Mouse (Mus musculus): ENCODE data around the gene Smyd3.

Smyd3 gene

GRCm38 (mm10) chr1:179032947-179033346 is 484.9 kb downstream of the Smyd3 start:
- DNase-seq (ENCODE audit: low read depth, low spot score), result no peak

GRCm38 (mm10) chr1:179031581-179031980 is 486.3 kb downstream of the Smyd3 start:
- peak; percentile 55 for DNase-seq (ENCODE audit: low read depth, low spot score)

GRCm38 (mm10) chr1:179026614-179027013 is 491.2 kb downstream of the Smyd3 start:
- peak; percentile 87 for DNase-seq (ENCODE audit: low read depth, low spot score)

GRCm38 (mm10) chr1:179025169-179025568 is 492.7 kb downstream of the Smyd3 start:
- DNase-seq (ENCODE audit: low read depth, low spot score), result no peak

GRCm38 (mm10) chr1:179023486-179023885 is 494.4 kb downstream of the Smyd3 start:
- DNase-seq (ENCODE audit: low read depth, low spot score), result no peak

- no peak for DNase-seq (ENCODE audit: low read depth, low spot score)
Observed at GRCm38 (mm10) chr1:179017428-179017827, 500.4 kb downstream of the Smyd3 start.

GRCm38 (mm10) chr1:179013021-179013420 is 504.8 kb downstream of the Smyd3 start:
- DNase-seq (ENCODE audit: low read depth, low spot score), result no peak

- DNase-seq (ENCODE audit: low read depth, low spot score), result peak; percentile 99
Observed at GRCm38 (mm10) chr1:179012273-179012672, 505.6 kb downstream of the Smyd3 start.

- peak; percentile 65 for DNase-seq (ENCODE audit: low read depth, low spot score)
Observed at GRCm38 (mm10) chr1:179010756-179011155, 507.1 kb downstream of the Smyd3 start.

- DNase-seq (ENCODE audit: low read depth, low spot score), result no peak
Observed at GRCm38 (mm10) chr1:179009911-179010310, 507.9 kb downstream of the Smyd3 start.

- DNase-seq (ENCODE audit: low read depth, low spot score), result peak; percentile 81
Observed at GRCm38 (mm10) chr1:179004133-179004866, 513.5 kb downstream of the Smyd3 start.

GRCm38 (mm10) chr1:179003406-179004132 is 514.3 kb downstream of the Smyd3 start:
- DNase-seq (ENCODE audit: low read depth, low spot score), result no peak

GRCm38 (mm10) chr1:178999876-179000528 is 517.8 kb downstream of the Smyd3 start:
- DNase-seq (ENCODE audit: low read depth, low spot score), result peak; percentile 42

GRCm38 (mm10) chr1:178997870-178998269 is 520.0 kb downstream of the Smyd3 start:
- DNase-seq (ENCODE audit: low read depth, low spot score), result no peak

GRCm38 (mm10) chr1:178994263-178994662 is 523.6 kb downstream of the Smyd3 start:
- DNase-seq (ENCODE audit: low read depth, low spot score), result no peak

- peak; percentile 94 for DNase-seq (ENCODE audit: low read depth, low spot score)
Observed at GRCm38 (mm10) chr1:178992503-178992902, 525.3 kb downstream of the Smyd3 start.

GRCm38 (mm10) chr1:178991470-178991869 is 526.4 kb downstream of the Smyd3 start:
- no peak for DNase-seq (ENCODE audit: low read depth, low spot score)

GRCm38 (mm10) chr1:178991045-178991444 is 526.8 kb downstream of the Smyd3 start:
- no peak for DNase-seq (ENCODE audit: low read depth, low spot score)

- DNase-seq (ENCODE audit: low read depth, low spot score), result no peak
Observed at GRCm38 (mm10) chr1:178989485-178989884, 528.4 kb downstream of the Smyd3 start.

GRCm38 (mm10) chr1:178988176-178988575 is 529.7 kb downstream of the Smyd3 start:
- DNase-seq (ENCODE audit: low read depth, low spot score), result no peak

GRCm38 (mm10) chr1:178981641-178982040 is 536.2 kb downstream of the Smyd3 start:
- no peak for DNase-seq (ENCODE audit: low read depth, low spot score)

GRCm38 (mm10) chr1:178980185-178980584 is 537.7 kb downstream of the Smyd3 start:
- no peak for DNase-seq (ENCODE audit: low read depth, low spot score)

Measured in brain, adult 2 months (tissue).